In the genomic region with DNA sequence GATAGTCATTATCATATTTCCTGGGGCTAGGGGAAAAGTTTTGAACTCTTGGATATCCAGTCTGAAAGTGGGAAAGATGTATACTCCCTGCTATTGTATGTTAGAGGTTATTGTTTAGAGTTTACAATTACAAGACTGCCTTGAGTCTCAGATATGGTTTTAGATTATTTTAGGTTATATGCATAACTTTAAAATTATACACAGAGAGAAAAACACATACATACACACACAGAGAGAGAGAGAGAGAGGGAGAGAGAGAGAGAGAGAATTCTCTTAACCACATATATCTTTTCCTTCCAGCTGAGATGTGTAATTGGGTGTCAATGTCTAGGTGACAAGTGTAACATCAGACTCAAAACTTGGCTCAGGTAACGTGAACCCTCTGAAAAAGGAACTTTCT, we compare ENCODE assay signal across 36 mouse cellular contexts. TPM values are rescaled to one million over a fixed set of nuclear protein-coding genes. Genes with fewer than 3 reads are reported as not detected.
"Had no signal": no experiment of that assay in that cellular context is flagged by ENCODE, and none has a peak within 500 bp of the region (broad histone marks: within the 10 kb centered on the region; RNA-seq: fewer than 3 reads in every experiment).

A gene (plus strand): TSS at position 301 of the 400 bp plus-strand sequence.

- H3K9me3 ChIP-seq: limb, embryonic 10.5 days; limb, embryonic 12.5 days; limb, embryonic 13.5 days; limb, embryonic 15.5 days; liver, embryonic 12.5 days; liver, embryonic 13.5 days; liver, embryonic 15.5 days; lung, embryonic 15.5 days; megakaryocyte, embryonic 14.5 days; midbrain, embryonic 10.5 days; midbrain, embryonic 12.5 days; midbrain, embryonic 13.5 days; midbrain, embryonic 15.5 days had no signal

- H3K4me3 ChIP-seq: left cerebral cortex, adult 2 months; limb, embryonic 10.5 days; limb, embryonic 12.5 days; limb, embryonic 13.5 days; limb, embryonic 15.5 days; liver, embryonic 12.5 days; liver, embryonic 13.5 days; liver, embryonic 15.5 days; lung, embryonic 15.5 days; megakaryocyte, embryonic 14.5 days; midbrain, embryonic 10.5 days; midbrain, embryonic 12.5 days; midbrain, embryonic 13.5 days; midbrain, embryonic 15.5 days; myocyte had no signal

- H3K27me3 ChIP-seq: limb, embryonic 12.5 days; limb, embryonic 13.5 days; limb, embryonic 15.5 days; liver, embryonic 12.5 days; liver, embryonic 13.5 days; liver, embryonic 15.5 days; lung, embryonic 15.5 days; megakaryocyte, embryonic 14.5 days; midbrain, embryonic 12.5 days; midbrain, embryonic 13.5 days; midbrain, embryonic 15.5 days had no signal

- ATAC-seq: liver, embryonic 12.5 days; liver, postnatal 0 days; lung, postnatal 0 days; midbrain, embryonic 13.5 days; midbrain, embryonic 15.5 days had no signal

- H3K9ac ChIP-seq: limb, embryonic 12.5 days; limb, embryonic 13.5 days; limb, embryonic 15.5 days; liver, embryonic 12.5 days; liver, embryonic 13.5 days; liver, embryonic 14.5 days; liver, embryonic 15.5 days; liver, postnatal 0 days; lung, embryonic 14.5 days; lung, embryonic 15.5 days; midbrain, embryonic 12.5 days; midbrain, embryonic 13.5 days; midbrain, embryonic 15.5 days had no signal

- H3K4me2 ChIP-seq: limb, embryonic 12.5 days; limb, embryonic 13.5 days; limb, embryonic 15.5 days; liver, embryonic 11.5 days; liver, embryonic 12.5 days; liver, embryonic 13.5 days; liver, embryonic 15.5 days; lung, embryonic 14.5 days; lung, embryonic 15.5 days; midbrain, embryonic 12.5 days; midbrain, embryonic 13.5 days; midbrain, embryonic 15.5 days had no signal

- DNase-seq: left cerebral cortex, postnatal 4 days; liver; liver, embryonic 13.5 days; liver, postnatal 0 days; lung, adult 18-20 months; lung, adult 2 months; lung, embryonic 14.5 days; lung, postnatal 10 days; lung, postnatal 14 days; lung, postnatal 36 days; lung, postnatal 4 days; midbrain, embryonic 14.5 days had no signal

- H3K36me3 ChIP-seq: limb, embryonic 13.5 days; limb, embryonic 15.5 days; lung, embryonic 15.5 days; midbrain, embryonic 10.5 days; midbrain, embryonic 12.5 days; midbrain, embryonic 13.5 days; midbrain, embryonic 15.5 days had no signal

- H3K27ac ChIP-seq: left cerebral cortex, adult 2 months; limb, embryonic 10.5 days; limb, embryonic 12.5 days; limb, embryonic 13.5 days; liver, embryonic 12.5 days; liver, embryonic 13.5 days; liver, embryonic 14.5 days; liver, embryonic 15.5 days; lung, embryonic 15.5 days; macrophage; midbrain, embryonic 10.5 days; midbrain, embryonic 12.5 days; midbrain, embryonic 13.5 days; midbrain, embryonic 15.5 days had no signal

- H3K4me1 ChIP-seq: limb, embryonic 10.5 days; limb, embryonic 12.5 days; limb, embryonic 13.5 days; limb, embryonic 15.5 days; liver, embryonic 12.5 days; liver, embryonic 13.5 days; liver, embryonic 15.5 days; megakaryocyte, embryonic 14.5 days; midbrain, embryonic 15.5 days had no signal

RNA-seq across cellular contexts. Expression of the gene that starts here (rescaled TPM):
- polyA plus RNA-seq: limb, embryonic 10.5 days; limb, embryonic 11.5 days; limb, embryonic 12.5 days; limb, embryonic 13.5 days; limb, embryonic 14.5 days; limb, embryonic 15.5 days; liver, adult 2 months; liver, embryonic 11.5 days; liver, embryonic 12.5 days; liver, embryonic 13.5 days; liver, embryonic 14.5 days; liver, embryonic 15.5 days; liver, embryonic 16.5 days; liver, postnatal 0 days; lung, adult 2 months; lung, embryonic 14.5 days; lung, embryonic 15.5 days; lung, embryonic 16.5 days; lung, postnatal 0 days; macrophage; midbrain, embryonic 10.5 days; midbrain, embryonic 12.5 days; midbrain, embryonic 13.5 days; midbrain, embryonic 15.5 days; midbrain, postnatal 0 days; myocyte had no signal
